Mouse (Mus musculus) adrenal gland, postnatal 4 days (tissue): ENCODE measurements around the gene Sntb2. TPM values are rescaled to one million over a fixed set of nuclear protein-coding genes. Genes with fewer than 3 reads are reported as not detected.
"Not testable (repeated sequence)": the region's sequence is repeated elsewhere in the genome, so short reads cannot be mapped to it uniquely, and the experiment has no call there.

Experiments used
- DNase-seq, 2 experiments: peaks; one replicate each; pipeline ENCODE4 v3.0.0; 2021 to 2022; ENCODE audit warnings: low spot score in 2 of 2, mixed read lengths in 2 of 2
- total RNA-seq, 2 experiments: library from RNA; stranded (reverse); gene quantifications; 2 replicates each; pipeline ENCODE4 v1.2.3; 2021

Gene Sntb2
- total RNA-seq, 2 experiments from 2014 or later, result 37.2 to 39.0 TPM

- DNase-seq, result peak; percentile 97
Measured at GRCm38 (mm10) chr8:107030650-107031576, 95.4 kb downstream of the Sntb2 start, which contains the start of gene Vps4a. Gene Vps4a, plus strand, starts transcription at chr8:107031222.

GRCm38 (mm10) chr8:107031577-107032090 lies 96.1 kb downstream of the Sntb2 start:
- no peak for DNase-seq

GRCm38 (mm10) chr8:107033609-107034008 lies 98.1 kb downstream of the Sntb2 start:
- not testable (repeated sequence) for DNase-seq

GRCm38 (mm10) chr8:107035641-107036040 lies 100.1 kb downstream of the Sntb2 start:
- DNase-seq, result no peak

- no peak for DNase-seq
Measured at GRCm38 (mm10) chr8:107036626-107037025, 101.1 kb downstream of the Sntb2 start.

GRCm38 (mm10) chr8:107040632-107041031 lies 105.1 kb downstream of the Sntb2 start:
- no peak for DNase-seq

- DNase-seq, result no peak
Measured at GRCm38 (mm10) chr8:107045478-107045877, 109.9 kb downstream of the Sntb2 start.

GRCm38 (mm10) chr8:107046976-107047375 lies 111.4 kb downstream of the Sntb2 start:
- no peak for DNase-seq

GRCm38 (mm10) chr8:107048061-107048941 lies 112.8 kb downstream of the Sntb2 start, which contains the start of gene Pdf:
Gene Pdf, minus strand, starts transcription at chr8:107048614.
- DNase-seq, result peak; percentile 61 to 69

- DNase-seq, result no peak
Measured at GRCm38 (mm10) chr8:107049480-107049879, 113.9 kb downstream of the Sntb2 start.

GRCm38 (mm10) chr8:107052046-107052445 lies 116.5 kb downstream of the Sntb2 start:
- DNase-seq, result no peak

- peak; percentile 77 to 92 for DNase-seq
Measured at GRCm38 (mm10) chr8:107056076-107056972, 120.8 kb downstream of the Sntb2 start, which contains the start of the genes Cog8 and Nip7. Gene Cog8, minus strand, starts transcription at chr8:107056689. Gene Nip7, plus strand, starts transcription at chr8:107056877.

- no peak for DNase-seq
Measured at GRCm38 (mm10) chr8:107056973-107057369, 121.4 kb downstream of the Sntb2 start.

- DNase-seq, result no peak
Measured at GRCm38 (mm10) chr8:107062613-107063012, 127.1 kb downstream of the Sntb2 start.

GRCm38 (mm10) chr8:107065511-107066496 lies 130.3 kb downstream of the Sntb2 start, which contains the start of gene Tmed6:
Gene Tmed6, minus strand, starts transcription at chr8:107065644.
- DNase-seq, result no peak
